Mouse (Mus musculus) limb, embryonic 15.5 days (tissue): ENCODE results near the gene Cnp. TPM values are rescaled to one million over a fixed set of nuclear protein-coding genes. Genes with fewer than 3 reads are reported as not detected.
"Not testable (repeated sequence)": the region's sequence is repeated elsewhere in the genome, so short reads cannot be mapped to it uniquely, and the experiment has no call there.

ENCODE experiments used
- ATAC-seq: fragments of 200-750 bp; cut with Nextera tagmentation; 2 replicates; pipeline ENCODE4 v1.8.0; 2017; ENCODE audit warnings: low read depth, moderate TSS enrichment; ENCODE audit not compliant: insufficient number of reproducible peaks, low FRiP score, low TSS enrichment
- H3K27ac ChIP-seq: fragments of 300-500 bp; sonication (generic); 2 replicates; pipeline ENCODE4 v1.5.1; 2015; ENCODE audit warnings: moderate library complexity, mild to moderate bottlenecking, inconsistent platforms
- H3K27me3 ChIP-seq: fragments of 300-500 bp; sonication (generic); 2 replicates; pipeline ENCODE4 v1.6.1; 2015; ENCODE audit warnings: inconsistent platforms
- H3K36me3 ChIP-seq: fragments of 300-500 bp; sonication (generic); 2 replicates; pipeline ENCODE4 v1.6.1; 2015; ENCODE audit warnings: inconsistent platforms
- H3K4me1 ChIP-seq: fragments of 300-500 bp; sonication (generic); 2 replicates; pipeline ENCODE4 v1.6.1; 2015; ENCODE audit warnings: inconsistent platforms
- H3K4me2 ChIP-seq: fragments of 300-500 bp; sonication (generic); 2 replicates; pipeline ENCODE4 v1.6.1; 2015; ENCODE audit warnings: mild to moderate bottlenecking, inconsistent platforms
- H3K4me3 ChIP-seq: fragments of 300-500 bp; sonication (generic); 2 replicates; pipeline ENCODE4 v1.5.1; 2015; ENCODE audit warnings: mild to moderate bottlenecking, inconsistent platforms
- H3K9ac ChIP-seq: fragments of 300-500 bp; sonication (generic); 2 replicates; pipeline ENCODE4 v1.6.1; 2015; ENCODE audit warnings: inconsistent platforms
- H3K9me3 ChIP-seq: fragments of 300-500 bp; sonication (generic); 2 replicates; pipeline ENCODE4 v1.6.1; 2016; ENCODE audit warnings: inconsistent platforms
- WGBS: fragments of 180-500 bp; shearing (Covaris S2); methylation state at CpG from one replicate; pipeline ENCODE4 v1.1.7; 2015; 5-methylcytosine and 5-hydroxymethylcytosine counted together
- polyA plus RNA-seq: library from polyadenylated mRNA; unstranded; fragments of >200 nt; fragmentation: Nextera tagmentation; extraction: Ambion mirVana; gene quantifications from 2 replicates; pipeline ENCODE4 v1.2.1, GENCODE M21; 2015

The Cnp gene
- polyA plus RNA-seq, 1 experiment from 2014 or later = 25.1 TPM

GRCm38 (mm10) chr11:100613241-100613640 is 38.5 kb downstream of the Cnp start:
- no peak for ATAC-seq
- Histone ChIP-seq H3K27me3 (no peaks in the 10 kb centered on the region), H3K27ac (no peak overlapping the region), H3K36me3 (peaks cover 17% of the 10 kb centered on the region), H3K4me2 (no peak overlapping the region), H3K9ac (no peak overlapping the region), H3K4me1 (peaks cover 20% of the 10 kb centered on the region), H3K9me3 (no peaks in the 10 kb centered on the region), H3K4me3 (no peak overlapping the region)
- WGBS = 87% methylated on average over 3 of the region's 3 CpGs

- H3K4me3 ChIP-seq = no peak overlapping the region
- no peak overlapping the region for H3K9ac ChIP-seq
- peaks cover 11% of the 10 kb centered on the region; the same call in 1 of the 2 replicates for H3K36me3 ChIP-seq
- no peaks in the 10 kb centered on the region for H3K27me3 ChIP-seq
- 88% methylated on average over 5 of the region's 5 CpGs for WGBS
- ATAC-seq = no peak
- H3K27ac ChIP-seq = no peak overlapping the region
- no peaks in the 10 kb centered on the region for H3K9me3 ChIP-seq
- H3K4me1 ChIP-seq = peaks cover 17% of the 10 kb centered on the region
- H3K4me2 ChIP-seq = no peak overlapping the region
Observed at GRCm38 (mm10) chr11:100616332-100616731, 41.6 kb downstream of the Cnp start.

GRCm38 (mm10) chr11:100616836-100617235 is 42.1 kb downstream of the Cnp start:
- WGBS = 89% methylated on average over 7 of the region's 7 CpGs
- not testable (repeated sequence) for H3K9ac ChIP-seq, H3K4me2 ChIP-seq, H3K36me3 ChIP-seq, H3K27ac ChIP-seq, H3K4me3 ChIP-seq, H3K27me3 ChIP-seq, H3K9me3 ChIP-seq, ATAC-seq
- peaks cover 17% of the 10 kb centered on the region for H3K4me1 ChIP-seq

GRCm38 (mm10) chr11:100617480-100617879 is 42.8 kb downstream of the Cnp start:
- Histone ChIP-seq H3K9ac (no peak overlapping the region), H3K9me3 (no peaks in the 10 kb centered on the region), H3K27ac (no peak overlapping the region), H3K4me3 (no peak overlapping the region; the same call in 1 of the 2 replicates), H3K4me1 (peaks cover 19% of the 10 kb centered on the region), H3K36me3 (0 out of 2 replicates have a peak, but pooled peaks cover 2% of the 10 kb centered on the region), H3K4me2 (0 out of 2 replicates have a peak overlapping the region, but pooled peaks have one; percentile 55), H3K27me3 (no peaks in the 10 kb centered on the region)
- ATAC-seq = no peak
- WGBS = 64% methylated on average over 4 of the region's 4 CpGs

GRCm38 (mm10) chr11:100618761-100619484 is 44.2 kb downstream of the Cnp start, which contains the start of gene Nkiras2:
TSS of gene Nkiras2 (plus strand) at chr11:100619244.
- ATAC-seq = peak; percentile 44
- H3K4me1 ChIP-seq = peaks cover 24% of the 10 kb centered on the region
- no peaks in the 10 kb centered on the region for H3K27me3 ChIP-seq
- no peaks in the 10 kb centered on the region for H3K9me3 ChIP-seq
- H3K9ac ChIP-seq = peak within 1 kb of the TSS; percentile 81
- H3K4me3 ChIP-seq = peak within 1 kb of the TSS; percentile 90
- peak within 1 kb of the TSS; percentile 55 for H3K4me2 ChIP-seq
- no peaks in the 10 kb centered on the region for H3K36me3 ChIP-seq
- H3K27ac ChIP-seq = peak within 1 kb of the TSS; percentile 95
- WGBS = under 1% methylated on average over 36 of the region's 36 CpGs

- Histone ChIP-seq H3K27ac (peak overlapping the region; percentile 95), H3K27me3 (no peaks in the 10 kb centered on the region), H3K4me3 (peak overlapping the region; percentile 90), H3K9ac (peak overlapping the region; percentile 81), H3K9me3 (no peaks in the 10 kb centered on the region), H3K36me3 (peaks cover 4% of the 10 kb centered on the region), H3K4me2 (peak overlapping the region; percentile 55), H3K4me1 (peaks cover 28% of the 10 kb centered on the region)
- WGBS = under 1% methylated on average over 40 of the region's 40 CpGs
- ATAC-seq = peak; percentile 94
Observed at GRCm38 (mm10) chr11:100619485-100619975, 44.8 kb downstream of the Cnp start.

GRCm38 (mm10) chr11:100619982-100620381 is 45.3 kb downstream of the Cnp start, which contains the start of gene Dnajc7:
TSS of gene Dnajc7 (minus strand) at chr11:100620168.
- Histone ChIP-seq H3K4me2 (peak within 1 kb of the TSS; percentile 55), H3K27ac (peak within 1 kb of the TSS; percentile 95), H3K4me1 (peaks cover 28% of the 10 kb centered on the region), H3K27me3 (no peaks in the 10 kb centered on the region), H3K36me3 (peaks cover 9% of the 10 kb centered on the region), H3K9ac (peak within 1 kb of the TSS; percentile 81), H3K9me3 (no peaks in the 10 kb centered on the region), H3K4me3 (peak within 1 kb of the TSS; percentile 90)
- no peak for ATAC-seq
- 3% methylated on average over 11 of the region's 11 CpGs for WGBS

GRCm38 (mm10) chr11:100622714-100623113 is 48.0 kb downstream of the Cnp start:
- H3K4me3 ChIP-seq = peak overlapping the region; percentile 68
- peaks cover 30% of the 10 kb centered on the region for H3K4me1 ChIP-seq
- under 1% methylated on average over 24 of the region's 24 CpGs for WGBS
- H3K36me3 ChIP-seq = peaks cover 32% of the 10 kb centered on the region
- H3K4me2 ChIP-seq = peak overlapping the region; percentile 40
- H3K9me3 ChIP-seq = no peaks in the 10 kb centered on the region
- H3K9ac ChIP-seq = peak overlapping the region; percentile 64
- no peaks in the 10 kb centered on the region for H3K27me3 ChIP-seq
- peak overlapping the region; percentile 88 for H3K27ac ChIP-seq
- peak; percentile 83 for ATAC-seq

- Histone ChIP-seq H3K36me3 (peaks cover 32% of the 10 kb centered on the region), H3K9ac (0 out of 2 replicates have a peak overlapping the region, but pooled peaks have one; percentile 64), H3K4me1 (peaks cover 25% of the 10 kb centered on the region), H3K4me3 (peak overlapping the region; percentile 68), H3K9me3 (no peaks in the 10 kb centered on the region), H3K27me3 (no peaks in the 10 kb centered on the region), H3K4me2 (peak overlapping the region; percentile 40), H3K27ac (peak overlapping the region; percentile 8; the same call in 1 of the 2 replicates)
- no peak for ATAC-seq
- WGBS = 36% methylated on average over 5 of the region's 5 CpGs
Observed at GRCm38 (mm10) chr11:100623867-100624266, 49.2 kb downstream of the Cnp start.

- H3K36me3 ChIP-seq = peaks cover 32% of the 10 kb centered on the region
- no peaks in the 10 kb centered on the region for H3K27me3 ChIP-seq
- no peak overlapping the region for H3K9ac ChIP-seq
- peaks cover 26% of the 10 kb centered on the region for H3K4me1 ChIP-seq
- H3K4me3 ChIP-seq = no peak overlapping the region
- no peak overlapping the region for H3K27ac ChIP-seq
- no peak for ATAC-seq
- H3K4me2 ChIP-seq = no peak overlapping the region
- WGBS = 89% methylated on average over 23 of the region's 23 CpGs
- H3K9me3 ChIP-seq = no peaks in the 10 kb centered on the region
Observed at GRCm38 (mm10) chr11:100625754-100626700, 51.3 kb downstream of the Cnp start.

- ATAC-seq = no peak
- 18% methylated on average over 9 of the region's 9 CpGs for WGBS
- H3K4me1 ChIP-seq = peaks cover 26% of the 10 kb centered on the region
Observed at GRCm38 (mm10) chr11:100626701-100627195, 52.0 kb downstream of the Cnp start.

More at GRCm38 (mm10) chr11:100626701-100627195, 52.0 kb downstream of the Cnp start:
- H3K9ac ChIP-seq = no peak overlapping the region
- H3K4me2 ChIP-seq = no peak overlapping the region
- H3K4me3 ChIP-seq = no peak overlapping the region
- H3K27me3 ChIP-seq = no peaks in the 10 kb centered on the region
- H3K27ac ChIP-seq = no peak overlapping the region
- peaks cover 32% of the 10 kb centered on the region for H3K36me3 ChIP-seq
- no peaks in the 10 kb centered on the region for H3K9me3 ChIP-seq
